12 mouse cellular contexts compared by ENCODE assay signal in genomic region chr6:42197710-42198109, GRCm38 (mm10). TPM values are rescaled to one million over a fixed set of nuclear protein-coding genes. Genes with fewer than 3 reads are reported as not detected.
DNase-seq lines count a peak whose midpoint lies in the region; ATAC-seq lines count a peak whose summit lies in the region.
"Had no signal": no experiment of that assay in that cellular context is flagged by ENCODE, and none has a peak within 500 bp of the region (broad histone marks: within the 10 kb centered on the region; RNA-seq: fewer than 3 reads in every experiment).

No protein-coding gene starts in this region.

- H3K4me1 ChIP-seq in heart, embryonic 12.5 days (replicated peaks): no peaks in the 10 kb centered on the region
- H3K4me1 ChIP-seq: hindbrain, embryonic 12.5 days had no signal

- 25% methylated on average over 3 of the region's 3 CpGs for WGBS in heart, embryonic 12.5 days

- no peaks in the 10 kb centered on the region for H3K9me3 ChIP-seq in heart, embryonic 12.5 days (replicated peaks)
- H3K9me3 ChIP-seq: hindbrain, embryonic 12.5 days had no signal

- no peaks in the 10 kb centered on the region for H3K36me3 ChIP-seq in heart, embryonic 12.5 days
- H3K36me3 ChIP-seq: hindbrain, embryonic 12.5 days had no signal

- H3K9ac ChIP-seq in heart, embryonic 12.5 days: no peak overlapping the region
- H3K9ac ChIP-seq: hindbrain, embryonic 12.5 days had no signal

- no peak overlapping the region for H3K4me2 ChIP-seq in heart, embryonic 12.5 days
- H3K4me2 ChIP-seq: hindbrain, embryonic 12.5 days had no signal

- H3K27me3 ChIP-seq in heart, embryonic 12.5 days (replicated peaks): no peaks in the 10 kb centered on the region
- H3K27me3 ChIP-seq: hindbrain, embryonic 12.5 days had no signal

- no peak overlapping the region for H3K27ac ChIP-seq in heart, embryonic 12.5 days (ENCODE audit: poor library complexity, severe bottlenecking)
- H3K27ac ChIP-seq: hindbrain, embryonic 12.5 days; macrophage had no signal

- ATAC-seq in erythroblast, adult 5-6 weeks (replicated peaks; ENCODE audit: low FRiP score, poor library complexity, severe bottlenecking): no peak
- no peak for ATAC-seq in heart, embryonic 12.5 days (ENCODE audit: insufficient number of reproducible peaks, low FRiP score)

- no peak overlapping the region for H3K4me3 ChIP-seq in heart, embryonic 12.5 days
- H3K4me3 ChIP-seq: erythroblast, embryonic 14.5 days; hindbrain, embryonic 12.5 days had no signal

- DNase-seq in kidney, adult 8-10 months: peak; percentile 6 to 24
- no peak for DNase-seq in kidney, postnatal 4 days
- peak; percentile 32 for DNase-seq in retina, adult 2 months (ENCODE audit: low read depth, low spot score)
- DNase-seq in retina, embryonic 14.5 days (ENCODE audit: low spot score): no peak
- peak; percentile 89 for DNase-seq in brain, adult 2 months (ENCODE audit: low read depth, low spot score)
- DNase-seq in mesoderm, embryonic 11.5 days (ENCODE audit: low read depth, low spot score): peak; percentile 1
- DNase-seq: adrenal gland, adult 8-10 months had no signal

RNA-seq across cellular contexts. Expression of gene Tas2r144, which starts 17.4 kb away (rescaled TPM):
- total RNA-seq in erythroblast, adult 5-6 weeks (2015; ENCODE audit: low replicate concordance): not detected in 2 replicates
- not detected in 2 replicates for total RNA-seq in erythroblast, adult 5-6 weeks (2017; ENCODE audit: low replicate concordance)
- polyA plus RNA-seq in heart, embryonic 12.5 days (2016; fragmentation: Nextera tagmentation; extraction: Ambion mirVana): not detected in 2 replicates
- total RNA-seq: adrenal gland, adult 8-10 months had no signal
- polyA plus RNA-seq: erythroblast, embryonic 14.5 days; hindbrain, embryonic 12.5 days; macrophage had no signal

RNA-seq across cellular contexts. Expression of gene Gstk1, which starts 48.0 kb away (rescaled TPM):
- 8.4 TPM in 1 of 2 replicates, not detected in the other for total RNA-seq in erythroblast, adult 5-6 weeks (2015; ENCODE audit: low replicate concordance)
- 2.0 TPM in 1 of 2 replicates, not detected in the other for total RNA-seq in erythroblast, adult 5-6 weeks (2017; ENCODE audit: low replicate concordance)
- polyA plus RNA-seq in heart, embryonic 12.5 days (2016; fragmentation: Nextera tagmentation; extraction: Ambion mirVana): 9.9 and 10.9 TPM in 2 replicates

RNA-seq across cellular contexts. Expression of gene Tas2r139, which starts 57.0 kb away (rescaled TPM):
- not detected in 2 replicates for total RNA-seq in erythroblast, adult 5-6 weeks (2015; ENCODE audit: low replicate concordance)
- not detected in 2 replicates for total RNA-seq in erythroblast, adult 5-6 weeks (2017; ENCODE audit: low replicate concordance)
- not detected in 2 replicates for polyA plus RNA-seq in heart, embryonic 12.5 days (2016; fragmentation: Nextera tagmentation; extraction: Ambion mirVana)
- total RNA-seq: adrenal gland, adult 8-10 months had no signal
- polyA plus RNA-seq: erythroblast, embryonic 14.5 days; hindbrain, embryonic 12.5 days; macrophage had no signal

Comparison
In these comparisons a context has a peak if more than half of its experiments do, and no peak if none do; other contexts are left out.
1. DNase-seq: peak in kidney, adult 8-10 months (2 of 2), retina, adult 2 months (single experiment), brain, adult 2 months (single experiment) and mesoderm, embryonic 11.5 days (single experiment); none in kidney, postnatal 4 days (0 of 2) and retina, embryonic 14.5 days (single experiment).